Mouse (Mus musculus): ENCODE results near the gene 1700020L24Rik. TPM values are rescaled to one million over a fixed set of nuclear protein-coding genes. Genes with fewer than 3 reads are reported as not detected.

Gene 1700020L24Rik
- polyA plus RNA-seq, 1 experiment from 2014 or later, result not detected

GRCm38 (mm10) chr11:83442596-83443267 lies 5.3 kb downstream of the 1700020L24Rik start:
- Histone ChIP-seq H3K27ac (no peak overlapping the region), H3K4me2 (replicated peaks) (peak overlapping the region; percentile 46), H3K27me3 (peaks cover 71% of the 10 kb centered on the region), H3K9ac (replicated peaks) (no peak overlapping the region), H3K36me3 (no peaks in the 10 kb centered on the region), H3K9me3 (no peaks in the 10 kb centered on the region), H3K4me1 (replicated peaks) (peaks cover 16% of the 10 kb centered on the region), H3K4me3 (replicated peaks) (peak overlapping the region; percentile 22)
- WGBS, result 15% methylated on average over 29 of the region's 29 CpGs
- peak; percentile 18; the same call in 1 of the 2 replicates for ATAC-seq

DNA sequence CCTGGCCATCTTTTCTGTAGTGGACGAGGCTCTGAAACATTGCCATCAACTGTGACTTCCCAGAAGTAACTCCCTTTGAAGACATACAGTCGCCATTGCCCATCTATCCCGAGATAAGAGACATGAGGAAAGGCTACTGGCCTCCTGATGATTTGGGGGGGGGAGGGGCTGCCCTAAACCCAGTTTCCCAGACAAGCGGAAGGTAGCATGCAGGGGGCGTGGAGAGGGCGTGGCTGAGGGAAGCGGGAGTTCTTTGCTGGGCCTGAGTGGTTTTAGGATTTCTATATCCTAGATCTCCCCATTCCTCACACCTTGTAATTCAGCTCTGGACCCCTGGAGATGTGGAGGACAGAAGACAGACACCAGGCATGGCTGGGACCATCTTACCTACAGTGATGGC lies 6.3 kb downstream of the 1700020L24Rik start:
- ATAC-seq, result no peak

GRCm38 (mm10) chr11:83445001-83445400 lies 7.5 kb downstream of the 1700020L24Rik start:
- peaks cover 63% of the 10 kb centered on the region for H3K27me3 ChIP-seq
- H3K9me3 ChIP-seq, result no peaks in the 10 kb centered on the region
- no peak for ATAC-seq
- 0 out of 2 replicates have a peak overlapping the region, but pooled peaks have one; percentile 7 for H3K4me3 ChIP-seq (replicated peaks)
- H3K4me2 ChIP-seq (replicated peaks), result peak overlapping the region; percentile 31
- H3K9ac ChIP-seq (replicated peaks), result no peak overlapping the region
- peaks cover 32% of the 10 kb centered on the region for H3K4me1 ChIP-seq (replicated peaks)
- WGBS, result 27% methylated on average over 19 of the region's 19 CpGs
- H3K27ac ChIP-seq, result no peak overlapping the region
- H3K36me3 ChIP-seq, result no peaks in the 10 kb centered on the region

More for the DNA sequence above, 6.3 kb downstream of the 1700020L24Rik start:
- no peaks in the 10 kb centered on the region for H3K36me3 ChIP-seq
- WGBS, result 12% methylated on average over 7 of the region's 7 CpGs
- no peak overlapping the region for H3K4me3 ChIP-seq (replicated peaks)
- peaks cover 24% of the 10 kb centered on the region for H3K4me1 ChIP-seq (replicated peaks)
- H3K9me3 ChIP-seq, result no peaks in the 10 kb centered on the region
- no peak overlapping the region for H3K27ac ChIP-seq
- H3K4me2 ChIP-seq (replicated peaks), result no peak overlapping the region
- no peak overlapping the region for H3K9ac ChIP-seq (replicated peaks)
- H3K27me3 ChIP-seq, result peaks cover 68% of the 10 kb centered on the region

DNA sequence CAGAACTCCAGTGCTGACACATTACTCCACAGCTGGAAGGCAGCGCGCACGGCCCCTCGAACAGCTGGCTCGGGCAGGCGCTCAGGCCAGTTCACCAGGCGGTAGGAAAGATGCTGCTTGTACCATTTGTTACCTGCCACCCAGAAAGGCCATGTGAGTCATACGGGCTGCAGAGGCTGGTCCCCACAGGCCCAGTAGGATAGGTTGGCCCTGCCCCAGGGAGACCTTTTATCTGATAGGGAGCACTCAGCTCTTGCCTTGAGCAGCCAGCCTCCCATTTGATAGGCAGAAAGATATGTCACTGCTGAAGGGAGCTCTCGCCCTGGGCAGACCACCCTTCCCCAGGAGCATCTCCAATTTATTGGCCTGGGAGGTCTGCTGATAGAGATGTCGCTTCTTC lies 10.1 kb downstream of the 1700020L24Rik start:
- Histone ChIP-seq H3K27me3 (peaks cover 45% of the 10 kb centered on the region), H3K9ac (replicated peaks) (0 out of 2 replicates have a peak overlapping the region, but pooled peaks have one; percentile 7), H3K4me2 (replicated peaks) (no peak overlapping the region), H3K4me3 (replicated peaks) (no peak overlapping the region), H3K27ac (no peak overlapping the region), H3K9me3 (no peaks in the 10 kb centered on the region), H3K4me1 (replicated peaks) (peaks cover 25% of the 10 kb centered on the region), H3K36me3 (no peaks in the 10 kb centered on the region)
- 76% methylated on average over 10 of the region's 10 CpGs for WGBS
- no peak for ATAC-seq

DNA sequence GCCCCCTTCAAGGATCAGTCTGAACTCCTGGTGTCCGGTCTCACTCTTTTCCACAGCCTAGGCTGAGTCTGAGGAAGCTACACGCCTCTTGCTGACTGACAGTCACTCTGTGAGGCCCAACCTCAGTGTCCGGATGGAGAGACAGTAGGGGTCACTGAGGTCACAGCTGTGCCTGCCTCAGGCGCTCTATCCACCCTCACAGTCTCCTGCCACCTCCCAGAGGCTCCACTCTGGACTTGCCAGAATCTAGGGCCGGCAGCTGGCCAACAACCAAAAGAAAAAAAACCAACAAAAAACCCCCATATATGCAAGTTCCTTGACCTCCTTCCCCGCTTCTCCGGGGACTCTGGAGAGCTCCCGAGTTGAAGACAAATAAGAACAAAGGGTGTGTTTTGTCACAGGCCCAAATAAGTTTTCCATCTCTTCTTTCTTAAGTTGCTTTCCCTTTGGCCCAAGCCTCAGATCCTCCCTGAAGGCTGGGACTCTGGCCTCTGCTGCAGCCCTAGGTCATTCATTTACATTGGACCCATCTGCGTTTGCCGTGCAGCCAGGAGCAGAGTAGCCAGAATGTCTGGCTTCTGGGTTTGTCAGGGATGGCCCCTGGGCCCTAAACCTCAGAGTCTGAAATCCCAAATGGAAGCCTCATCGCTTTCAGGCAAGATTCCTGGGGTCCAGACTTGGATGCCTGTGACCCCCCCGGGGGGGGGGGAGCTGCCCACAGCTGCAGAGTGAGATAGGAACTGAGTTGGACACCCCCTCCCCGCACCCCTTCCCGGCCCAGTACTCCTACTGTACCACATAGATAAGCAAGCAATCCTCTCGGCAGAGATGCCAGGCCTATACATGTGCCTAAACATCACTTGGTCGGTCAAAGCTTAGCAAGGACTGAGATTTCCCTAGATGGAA lies 10.8 kb downstream of the 1700020L24Rik start:
- Histone ChIP-seq H3K4me2 (replicated peaks) (no peak overlapping the region), H3K4me3 (replicated peaks) (no peak overlapping the region), H3K4me1 (replicated peaks) (peaks cover 22% of the 10 kb centered on the region), H3K9me3 (no peaks in the 10 kb centered on the region), H3K27ac (no peak overlapping the region), H3K27me3 (peaks cover 39% of the 10 kb centered on the region), H3K9ac (replicated peaks) (no peak overlapping the region), H3K36me3 (no peaks in the 10 kb centered on the region)
- ATAC-seq, result 0 out of 2 replicates have a peak, but pooled peaks have one; percentile 24
- whole genome bisulfite sequencing, result 47% methylated on average over 16 of the region's 16 CpGs

DNA sequence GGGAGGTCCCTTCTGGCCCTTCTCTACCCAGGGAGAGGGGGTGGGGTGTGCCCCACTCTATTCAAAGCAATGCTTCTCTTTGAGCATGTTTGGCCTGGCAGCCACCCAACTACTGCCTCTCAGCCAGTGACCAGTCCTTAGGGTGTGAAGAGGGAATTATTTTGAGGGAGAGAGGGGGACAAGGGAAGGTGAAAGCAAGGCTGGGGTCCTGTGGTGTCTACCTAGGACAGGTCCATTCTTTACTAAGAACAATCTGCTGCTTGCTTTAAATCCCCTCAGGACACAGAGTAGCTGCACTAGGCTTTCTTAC lies 11.4 kb downstream of the 1700020L24Rik start:
- H3K4me3 ChIP-seq (replicated peaks), result no peak overlapping the region
- H3K4me1 ChIP-seq (replicated peaks), result peaks cover 22% of the 10 kb centered on the region
- no peaks in the 10 kb centered on the region for H3K36me3 ChIP-seq
- no peak overlapping the region for H3K9ac ChIP-seq (replicated peaks)
- no peak overlapping the region for H3K4me2 ChIP-seq (replicated peaks)
- H3K27ac ChIP-seq, result no peak overlapping the region
- H3K9me3 ChIP-seq, result no peaks in the 10 kb centered on the region
- peaks cover 33% of the 10 kb centered on the region for H3K27me3 ChIP-seq
- no peak for ATAC-seq

- Histone ChIP-seq H3K27me3 (peaks cover 30% of the 10 kb centered on the region), H3K9me3 (no peaks in the 10 kb centered on the region), H3K36me3 (no peaks in the 10 kb centered on the region), H3K4me1 (replicated peaks) (peaks cover 22% of the 10 kb centered on the region), H3K9ac (replicated peaks) (no peak overlapping the region), H3K27ac (no peak overlapping the region), H3K4me3 (replicated peaks) (no peak overlapping the region), H3K4me2 (replicated peaks) (no peak overlapping the region)
- ATAC-seq, result no peak
- 70% methylated on average over 4 of the region's 4 CpGs for WGBS
Observed at GRCm38 (mm10) chr11:83449298-83449697, 11.8 kb downstream of the 1700020L24Rik start.

- H3K36me3 ChIP-seq, result no peaks in the 10 kb centered on the region
- H3K4me2 ChIP-seq (replicated peaks), result no peak overlapping the region
- H3K9me3 ChIP-seq, result no peaks in the 10 kb centered on the region
- peaks cover 17% of the 10 kb centered on the region for H3K4me1 ChIP-seq (replicated peaks)
- H3K27ac ChIP-seq, result no peak overlapping the region
- no peak overlapping the region for H3K4me3 ChIP-seq (replicated peaks)
- H3K27me3 ChIP-seq, result peaks cover 22% of the 10 kb centered on the region
- 18% methylated on average over 1 of the region's 1 CpGs for WGBS
- ATAC-seq, result no peak
- H3K9ac ChIP-seq (replicated peaks), result no peak overlapping the region
Observed at GRCm38 (mm10) chr11:83450550-83450949, 13.1 kb downstream of the 1700020L24Rik start.

DNA sequence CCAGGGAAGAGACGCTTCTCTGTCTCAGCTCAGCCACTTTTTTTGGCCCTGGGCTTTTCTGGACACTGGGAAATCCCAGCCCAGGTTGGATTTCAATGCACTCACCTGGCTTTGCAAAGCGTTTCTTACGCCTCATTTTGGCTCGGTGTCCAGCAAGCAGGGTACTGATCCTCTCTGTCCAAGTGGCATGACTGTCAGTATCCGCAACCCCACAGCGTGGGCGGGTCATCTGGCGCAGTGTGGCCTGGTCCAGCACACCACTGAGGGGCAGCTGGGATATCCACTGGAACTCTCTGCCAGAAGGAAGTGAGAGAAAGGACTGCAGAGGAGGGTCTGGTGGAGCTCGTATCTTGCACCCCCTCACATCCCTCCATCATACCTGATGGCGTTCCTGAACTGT lies 13.8 kb downstream of the 1700020L24Rik start:
- Histone ChIP-seq H3K27ac (no peak overlapping the region), H3K9ac (replicated peaks) (no peak overlapping the region), H3K27me3 (peaks cover 15% of the 10 kb centered on the region), H3K4me2 (replicated peaks) (no peak overlapping the region), H3K4me1 (replicated peaks) (peaks cover 17% of the 10 kb centered on the region), H3K36me3 (no peaks in the 10 kb centered on the region), H3K4me3 (replicated peaks) (no peak overlapping the region), H3K9me3 (no peaks in the 10 kb centered on the region)
- WGBS, result 93% methylated on average over 10 of the region's 10 CpGs
- ATAC-seq, result no peak

- no peak for ATAC-seq
- Histone ChIP-seq H3K4me2 (replicated peaks) (no peak overlapping the region), H3K9ac (replicated peaks) (no peak overlapping the region), H3K27ac (no peak overlapping the region), H3K9me3 (no peaks in the 10 kb centered on the region), H3K4me3 (replicated peaks) (no peak overlapping the region), H3K4me1 (replicated peaks) (peaks cover 14% of the 10 kb centered on the region), H3K36me3 (no peaks in the 10 kb centered on the region), H3K27me3 (0 out of 2 replicates have a peak, but pooled peaks cover 6% of the 10 kb centered on the region)
- 43% methylated on average over 4 of the region's 4 CpGs for WGBS
Observed at GRCm38 (mm10) chr11:83454548-83454947, 17.1 kb downstream of the 1700020L24Rik start.

- no peaks in the 10 kb centered on the region for H3K9me3 ChIP-seq
- no peak for ATAC-seq
- H3K4me2 ChIP-seq (replicated peaks), result no peak overlapping the region
- H3K36me3 ChIP-seq, result no peaks in the 10 kb centered on the region
- H3K4me3 ChIP-seq (replicated peaks), result no peak overlapping the region
- no peak overlapping the region for H3K9ac ChIP-seq (replicated peaks)
- H3K27me3 ChIP-seq, result peaks cover 14% of the 10 kb centered on the region
- H3K4me1 ChIP-seq (replicated peaks), result peaks cover 13% of the 10 kb centered on the region
- 69% methylated on average over 3 of the region's 3 CpGs for WGBS
- no peak overlapping the region for H3K27ac ChIP-seq
Observed at GRCm38 (mm10) chr11:83455608-83456007, 18.1 kb downstream of the 1700020L24Rik start.

GRCm38 (mm10) chr11:83457257-83457656 lies 19.8 kb downstream of the 1700020L24Rik start:
- no peaks in the 10 kb centered on the region for H3K36me3 ChIP-seq
- H3K27me3 ChIP-seq, result peaks cover 30% of the 10 kb centered on the region
- no peaks in the 10 kb centered on the region for H3K9me3 ChIP-seq
- H3K9ac ChIP-seq (replicated peaks), result no peak overlapping the region
- WGBS, result 19% methylated on average over 7 of the region's 7 CpGs
- H3K4me3 ChIP-seq (replicated peaks), result no peak overlapping the region
- peaks cover 20% of the 10 kb centered on the region for H3K4me1 ChIP-seq (replicated peaks)
- H3K4me2 ChIP-seq (replicated peaks), result no peak overlapping the region
- no peak for ATAC-seq
- H3K27ac ChIP-seq, result no peak overlapping the region

Data from midbrain, embryonic 13.5 days (tissue).